ENCODE assay signal across 9 mouse cellular contexts in the genomic region with DNA sequence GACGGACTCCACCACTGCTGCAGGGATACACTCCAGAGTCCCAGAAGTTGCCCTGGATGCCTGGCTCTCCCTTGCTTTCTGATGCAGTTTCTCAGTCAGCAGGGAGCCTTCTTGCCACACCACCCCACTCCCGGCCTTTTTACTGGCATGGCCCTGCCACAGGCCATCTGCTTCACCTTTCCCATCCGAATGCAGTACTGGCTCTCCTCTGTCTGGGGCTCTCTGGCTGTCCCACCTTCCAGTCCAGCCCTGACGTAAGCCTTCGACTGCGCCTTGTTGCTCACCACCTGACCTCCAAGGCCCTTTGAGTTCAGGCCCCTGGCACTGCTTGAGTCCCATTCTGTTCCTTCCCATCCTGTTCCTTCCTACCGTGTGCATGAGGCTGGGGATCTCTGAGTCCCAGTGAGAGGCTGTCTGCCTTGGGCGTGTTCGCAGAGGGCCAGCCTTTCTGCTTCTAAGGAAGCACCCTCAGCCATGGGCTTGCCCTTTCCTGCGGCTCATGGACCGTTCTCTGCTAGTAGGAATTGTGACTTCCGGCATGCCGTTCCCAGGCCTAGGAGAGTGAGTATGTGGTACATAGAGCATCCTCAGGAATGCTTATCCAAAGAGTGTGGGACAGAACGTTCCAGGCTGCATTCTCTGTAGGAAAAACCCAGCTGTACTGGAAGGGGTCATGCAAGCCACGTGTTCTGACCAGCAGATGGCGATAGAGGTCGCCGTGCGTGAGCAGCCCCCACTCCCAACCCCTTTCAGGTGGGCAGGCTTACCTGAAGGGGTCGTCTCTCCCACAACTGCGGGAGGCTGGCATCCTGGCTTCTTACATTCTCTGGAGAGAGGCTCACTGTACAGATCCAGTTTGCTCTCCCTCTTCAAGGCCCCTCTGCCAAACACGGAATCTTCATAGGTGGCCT. TPM values are rescaled to one million over a fixed set of nuclear protein-coding genes. Genes with fewer than 3 reads are reported as not detected.
DNase-seq lines count a peak whose midpoint lies in the region; ATAC-seq and TF ChIP-seq lines count a peak whose summit lies in the region.
"Had no signal": no experiment of that assay in that cellular context is flagged by ENCODE, and none has a peak within 500 bp of the region (broad histone marks: within the 10 kb centered on the region; RNA-seq: fewer than 3 reads in every experiment).

No protein-coding gene starts in this region.

- intact Hi-C loops in gastrocnemius, adult 2 months (cut with DNase I): no loop called here
- intact Hi-C loops in gastrocnemius, postnatal 36 days (cut with DNase I): no loop called here

- H3K27ac ChIP-seq in gastrocnemius, adult 2 months: no peak overlapping the region
- no peak overlapping the region for H3K27ac ChIP-seq in neural tube, embryonic 14.5 days (ENCODE audit: low read depth, low read length)
- H3K27ac ChIP-seq: neural tube, embryonic 12.5 days had no signal

- 0 out of 2 replicates have a peak, but pooled peaks have one; percentile 25 for ATAC-seq in neural tube, embryonic 14.5 days (ENCODE audit: low read depth)

- H3K27me3 ChIP-seq in neural tube, embryonic 14.5 days (ENCODE audit: control insufficient read depth, insufficient read depth, low read length): no peaks in the 10 kb centered on the region

- H3K9me3 ChIP-seq in neural tube, embryonic 14.5 days (ENCODE audit: control insufficient read depth, low read length): no peaks in the 10 kb centered on the region
- H3K9me3 ChIP-seq: neural tube, embryonic 12.5 days had no signal

- H3K36me3 ChIP-seq in neural tube, embryonic 14.5 days (ENCODE audit: control insufficient read depth, insufficient read depth, low read length): no peaks in the 10 kb centered on the region
- H3K36me3 ChIP-seq: neural tube, embryonic 12.5 days had no signal

- WGBS in neural tube, embryonic 14.5 days: 37% methylated on average over 22 of the region's 22 CpGs

- no peak overlapping the region for H3K9ac ChIP-seq in neural tube, embryonic 14.5 days (replicated peaks; ENCODE audit: low read depth, low read length)
- H3K9ac ChIP-seq: neural tube, embryonic 12.5 days had no signal

- DNase-seq in gastrocnemius, adult 2 months: peak; percentile 52
- no peak for DNase-seq in gastrocnemius, postnatal 36 days
- DNase-seq in urinary bladder, postnatal 25 days (ENCODE audit: low spot score): peak; percentile 39
- no peak for DNase-seq in urinary bladder, postnatal 10 days (ENCODE audit: low spot score)
- peak; percentile 70 for DNase-seq in embryo, embryonic 10.5 days (ENCODE audit: low spot score)
- DNase-seq in kidney, postnatal 4 days: peak; percentile 77 to 79
- DNase-seq in spleen, postnatal 4 days (ENCODE audit: low spot score in 2 of 2): no peak

- peak overlapping the region; percentile 5; the same call in 1 of the 2 replicates for H3K4me2 ChIP-seq in neural tube, embryonic 14.5 days (ENCODE audit: low read depth, low read length)
- H3K4me2 ChIP-seq: neural tube, embryonic 12.5 days had no signal

- no peak overlapping the region for H3K4me3 ChIP-seq in gastrocnemius, adult 2 months
- no peak overlapping the region for H3K4me3 ChIP-seq in neural tube, embryonic 14.5 days (ENCODE audit: low read depth, low read length)
- H3K4me3 ChIP-seq: neural tube, embryonic 12.5 days had no signal

- peaks cover 15% of the 10 kb centered on the region; the same call in 1 of the 2 replicates for H3K4me1 ChIP-seq in neural tube, embryonic 14.5 days (ENCODE audit: control insufficient read depth, insufficient read depth, low read length)

- TF ChIP-seq CTCF in gastrocnemius, adult 2 months (IDR thresholded peaks at IDR 0.05): peak; percentile 84

RNA-seq across cellular contexts. Expression of gene Syt2, which starts 58.2 kb away (rescaled TPM):
- total RNA-seq in gastrocnemius, adult 2 months (2021): not detected
- total RNA-seq in gastrocnemius, postnatal 36 days (2021): not detected
- 15.6 and 18.3 TPM in 2 replicates for polyA plus RNA-seq in neural tube, embryonic 14.5 days (2014; fragmentation: Nextera tagmentation; extraction: Ambion mirVana)

Comparison
In these comparisons a context has a peak if more than half of its experiments do, and no peak if none do; other contexts are left out.
1. DNase-seq: peak in gastrocnemius, adult 2 months (single experiment), urinary bladder, postnatal 25 days (single experiment), embryo, embryonic 10.5 days (single experiment) and kidney, postnatal 4 days (2 of 2); none in gastrocnemius, postnatal 36 days (0 of 2), urinary bladder, postnatal 10 days (single experiment) and spleen, postnatal 4 days (0 of 2).